ENCODE assay signal across 8 mouse cellular contexts in the genomic region with DNA sequence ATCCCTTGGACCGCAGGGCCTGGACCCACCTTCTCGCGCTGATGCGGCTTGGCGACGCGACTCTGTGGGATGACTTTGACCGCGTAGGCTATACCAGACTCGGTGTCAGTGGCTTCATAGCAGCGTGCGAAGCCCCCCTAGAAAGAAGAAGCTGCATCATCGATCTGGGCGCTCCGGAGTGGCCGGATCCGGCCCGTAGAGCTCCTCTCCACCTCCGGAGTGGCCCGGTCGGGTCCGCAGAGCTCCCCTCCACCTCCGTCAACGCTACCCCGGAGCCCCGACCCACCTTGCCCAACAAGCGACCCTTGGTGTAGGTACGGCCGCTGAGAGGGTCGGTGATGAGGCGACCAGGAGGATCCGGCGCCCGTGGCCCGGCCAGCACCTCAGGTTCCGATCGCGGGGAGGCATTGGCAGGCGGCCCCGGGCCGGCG. TPM values are rescaled to one million over a fixed set of nuclear protein-coding genes. Genes with fewer than 3 reads are reported as not detected.
DNase-seq lines count a peak whose midpoint lies in the region; ATAC-seq and TF ChIP-seq lines count a peak whose summit lies in the region.

No protein-coding gene starts in this region.

- H3K9me3 ChIP-seq in heart, embryonic 13.5 days, result no peaks in the 10 kb centered on the region
- H3K9me3 ChIP-seq in ES-Bruce4 (replicated peaks; ENCODE audit: control insufficient read depth, insufficient read depth, low read length, poor library complexity, severe bottlenecking), result no peaks in the 10 kb centered on the region
- H3K9me3 ChIP-seq in forebrain, embryonic 13.5 days (replicated peaks), result no peaks in the 10 kb centered on the region
- no peaks in the 10 kb centered on the region for H3K9me3 ChIP-seq in liver, embryonic 13.5 days (replicated peaks)

- H3K36me3 ChIP-seq in heart, embryonic 13.5 days, result peaks cover 12% of the 10 kb centered on the region
- no peaks in the 10 kb centered on the region; the same call in 1 of the 2 replicates for H3K36me3 ChIP-seq in ES-Bruce4 (ENCODE audit: control insufficient read depth, insufficient read depth, low read length, poor library complexity, severe bottlenecking)
- H3K36me3 ChIP-seq in forebrain, embryonic 13.5 days (ENCODE audit: poor library complexity, severe bottlenecking), result peaks cover 24% of the 10 kb centered on the region
- H3K36me3 ChIP-seq in liver, embryonic 13.5 days, result peaks cover 10% of the 10 kb centered on the region; the same call in 1 of the 2 replicates

- WGBS in heart, embryonic 13.5 days, result under 1% methylated on average over 41 of the region's 42 CpGs
- under 1% methylated on average over 42 of the region's 42 CpGs for WGBS in forebrain, embryonic 13.5 days
- WGBS in liver, embryonic 13.5 days (ENCODE audit: insufficient replicate concordance), result 1% methylated on average over 41 of the region's 42 CpGs

- no peak for TF ChIP-seq CTCF in ES-Bruce4 (IDR thresholded peaks at IDR 0.05; ENCODE audit: low read depth, low read length)

- TF ChIP-seq EP300 in ES-Bruce4 (IDR thresholded peaks at IDR 0.05; ENCODE audit: insufficient read depth, low read depth, low read length), result no peak

- DNase-seq in heart, adult 9 months (ENCODE audit: low spot score in 2 of 2), result no peak
- no peak for DNase-seq in liver, embryonic 13.5 days
- peak; percentile 31 for DNase-seq in yolk sac, embryonic 10.5 days (ENCODE audit: low spot score)
- DNase-seq in ovary, postnatal 36 days (ENCODE audit: low spot score), result no peak
- no peak for DNase-seq in thymus, adult 18-20 months

- peak overlapping the region; percentile 90 for H3K4me3 ChIP-seq in heart, embryonic 13.5 days
- H3K4me3 ChIP-seq in ES-Bruce4 (ENCODE audit: low read depth, low read length), result peak overlapping the region; percentile 87
- peak overlapping the region; percentile 69 for H3K4me3 ChIP-seq in forebrain, embryonic 13.5 days
- H3K4me3 ChIP-seq in liver, embryonic 13.5 days (replicated peaks), result peak overlapping the region; percentile 82

- H3K9ac ChIP-seq in heart, embryonic 13.5 days, result peak overlapping the region; percentile 93
- peak overlapping the region; percentile 91 for H3K9ac ChIP-seq in ES-Bruce4 (ENCODE audit: low read depth, poor library complexity, severe bottlenecking)
- H3K9ac ChIP-seq in forebrain, embryonic 13.5 days, result peak overlapping the region; percentile 77
- H3K9ac ChIP-seq in liver, embryonic 13.5 days, result peak overlapping the region; percentile 88

- H3K4me2 ChIP-seq in heart, embryonic 13.5 days, result peak overlapping the region; percentile 100
- peak overlapping the region; percentile 92 for H3K4me2 ChIP-seq in forebrain, embryonic 13.5 days
- peak overlapping the region; percentile 97 for H3K4me2 ChIP-seq in liver, embryonic 13.5 days

- H3K27me3 ChIP-seq in heart, embryonic 13.5 days (replicated peaks), result peaks cover 30% of the 10 kb centered on the region
- H3K27me3 ChIP-seq in ES-Bruce4 (ENCODE audit: control insufficient read depth, insufficient read depth, low read length, poor library complexity, severe bottlenecking), result no peaks in the 10 kb centered on the region
- peaks cover 23% of the 10 kb centered on the region; the same call in 1 of the 2 replicates for H3K27me3 ChIP-seq in forebrain, embryonic 13.5 days
- H3K27me3 ChIP-seq in liver, embryonic 13.5 days, result peaks cover 26% of the 10 kb centered on the region

- no peak for TF ChIP-seq POLR2A in ES-Bruce4 (IDR thresholded peaks at IDR 0.05; ENCODE audit: insufficient read depth, low read length)

- 0 out of 2 replicates have a peak, but pooled peaks have one; percentile 10 for ATAC-seq in heart, embryonic 13.5 days (ENCODE audit: extremely low read depth, insufficient number of reproducible peaks, low FRiP score, low TSS enrichment)
- ATAC-seq in forebrain, embryonic 13.5 days, result peak; percentile 43; the same call in 1 of the 2 replicates
- no peak; the same call in 1 of the 2 replicates for ATAC-seq in liver, embryonic 13.5 days (ENCODE audit: low read depth)

- peaks cover 15% of the 10 kb centered on the region for H3K4me1 ChIP-seq in heart, embryonic 13.5 days
- H3K4me1 ChIP-seq in ES-Bruce4 (ENCODE audit: control insufficient read depth, insufficient read depth, low read length), result peaks cover 11% of the 10 kb centered on the region
- H3K4me1 ChIP-seq in forebrain, embryonic 13.5 days, result peaks cover 29% of the 10 kb centered on the region
- H3K4me1 ChIP-seq in liver, embryonic 13.5 days (replicated peaks), result peaks cover 51% of the 10 kb centered on the region

- H3K27ac ChIP-seq in heart, embryonic 13.5 days (replicated peaks), result no peak overlapping the region
- no peak overlapping the region for H3K27ac ChIP-seq in ES-Bruce4 (ENCODE audit: insufficient read depth, low read length)
- peak overlapping the region; percentile 40; the same call in 1 of the 2 replicates for H3K27ac ChIP-seq in forebrain, embryonic 13.5 days
- no peak overlapping the region for H3K27ac ChIP-seq in liver, embryonic 13.5 days

RNA-seq across cellular contexts. Expression of a gene that starts 0.4 kb away (rescaled TPM):
- polyA plus RNA-seq in heart, embryonic 13.5 days (2015; fragmentation: Nextera tagmentation; extraction: Ambion mirVana), result 2.1 TPM in 2 replicates
- polyA plus RNA-seq in ES-Bruce4 (2011; ENCODE audit: insufficient read depth, insufficient read length, low read depth, missing spikeins), result 12.1 and 12.5 TPM in 2 replicates
- 11.4 and 12.0 TPM in 2 replicates for polyA plus RNA-seq in forebrain, embryonic 13.5 days (2015; fragmentation: Nextera tagmentation; extraction: Ambion mirVana)
- polyA plus RNA-seq in liver, embryonic 13.5 days (2015; fragmentation: Nextera tagmentation; extraction: Ambion mirVana), result 1.2 and 1.3 TPM in 2 replicates

RNA-seq across cellular contexts. Expression of a gene that starts 6.8 kb away (rescaled TPM):
- not detected in 2 replicates for polyA plus RNA-seq in heart, embryonic 13.5 days (2015; fragmentation: Nextera tagmentation; extraction: Ambion mirVana)
- not detected in 2 replicates for polyA plus RNA-seq in ES-Bruce4 (2011; ENCODE audit: insufficient read depth, insufficient read length, low read depth, missing spikeins)
- polyA plus RNA-seq in forebrain, embryonic 13.5 days (2015; fragmentation: Nextera tagmentation; extraction: Ambion mirVana), result 0.40 TPM in 1 of 2 replicates, not detected in the other
- polyA plus RNA-seq in liver, embryonic 13.5 days (2015; fragmentation: Nextera tagmentation; extraction: Ambion mirVana), result not detected in 2 replicates

RNA-seq across cellular contexts. Expression of a gene that starts 7.9 kb away (rescaled TPM):
- polyA plus RNA-seq in heart, embryonic 13.5 days (2015; fragmentation: Nextera tagmentation; extraction: Ambion mirVana), result 2.8 and 3.1 TPM in 2 replicates
- polyA plus RNA-seq in ES-Bruce4 (2011; ENCODE audit: insufficient read depth, insufficient read length, low read depth, missing spikeins), result 60.9 and 65.8 TPM in 2 replicates
- polyA plus RNA-seq in forebrain, embryonic 13.5 days (2015; fragmentation: Nextera tagmentation; extraction: Ambion mirVana), result 3.1 and 3.9 TPM in 2 replicates
- 5.5 and 5.6 TPM in 2 replicates for polyA plus RNA-seq in liver, embryonic 13.5 days (2015; fragmentation: Nextera tagmentation; extraction: Ambion mirVana)

RNA-seq across cellular contexts. Expression of a gene that starts 22.7 kb away (rescaled TPM):
- polyA plus RNA-seq in heart, embryonic 13.5 days (2015; fragmentation: Nextera tagmentation; extraction: Ambion mirVana), result 616 and 654 TPM in 2 replicates
- polyA plus RNA-seq in ES-Bruce4 (2011; ENCODE audit: insufficient read depth, insufficient read length, low read depth, missing spikeins), result 2,253 and 2,515 TPM in 2 replicates
- 667 and 710 TPM in 2 replicates for polyA plus RNA-seq in forebrain, embryonic 13.5 days (2015; fragmentation: Nextera tagmentation; extraction: Ambion mirVana)
- polyA plus RNA-seq in liver, embryonic 13.5 days (2015; fragmentation: Nextera tagmentation; extraction: Ambion mirVana), result 877 and 919 TPM in 2 replicates

RNA-seq across cellular contexts. Expression of a gene that starts 37.5 kb away (rescaled TPM):
- polyA plus RNA-seq in heart, embryonic 13.5 days (2015; fragmentation: Nextera tagmentation; extraction: Ambion mirVana), result 3.1 and 3.6 TPM in 2 replicates
- polyA plus RNA-seq in ES-Bruce4 (2011; ENCODE audit: insufficient read depth, insufficient read length, low read depth, missing spikeins), result 4.5 and 5.7 TPM in 2 replicates
- polyA plus RNA-seq in forebrain, embryonic 13.5 days (2015; fragmentation: Nextera tagmentation; extraction: Ambion mirVana), result 4.0 and 5.8 TPM in 2 replicates
- polyA plus RNA-seq in liver, embryonic 13.5 days (2015; fragmentation: Nextera tagmentation; extraction: Ambion mirVana), result 0.36 and 0.51 TPM in 2 replicates
